7 mouse cellular contexts compared by ENCODE assay signal in the genomic region with DNA sequence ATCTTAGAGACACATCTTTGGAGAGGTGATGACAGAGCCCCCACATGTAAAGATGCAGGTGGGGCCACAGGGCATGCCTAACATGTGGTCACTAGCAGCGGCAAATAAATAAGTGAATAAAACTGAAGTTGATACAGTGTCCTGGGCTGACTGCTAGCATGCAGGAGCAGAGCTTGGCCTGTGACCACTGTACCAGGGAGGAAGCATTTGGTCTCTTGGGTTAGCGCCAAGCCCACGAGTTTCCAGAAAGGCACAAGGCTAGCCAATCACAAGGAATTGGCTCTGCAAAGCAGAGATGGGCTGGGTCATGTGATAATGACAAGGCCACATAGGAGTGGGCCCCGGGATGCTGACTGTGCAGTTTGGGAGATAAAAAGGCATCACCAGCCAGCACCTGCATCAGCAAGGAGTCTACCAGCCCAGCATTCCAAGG. TPM values are rescaled to one million over a fixed set of nuclear protein-coding genes. Genes with fewer than 3 reads are reported as not detected.
DNase-seq lines count a peak whose midpoint lies in the region.

No protein-coding gene starts in this region.

- DNase-seq in spleen, adult 12 weeks (ENCODE audit: low spot score): peak; percentile 65
- no peak for DNase-seq in spleen, adult 18-20 months
- DNase-seq in cerebellum, postnatal 36 days: peak; percentile 40 to 51
- DNase-seq in kidney, postnatal 36 days: peak; percentile 76 to 78
- peak; percentile 55 for DNase-seq in testis, postnatal 14 days (ENCODE audit: low spot score)
- no peak for DNase-seq in left cerebral cortex, adult 8-10 months (ENCODE audit: low spot score in 2 of 2)
- no peak for DNase-seq in layer of hippocampus, adult 8-10 months (ENCODE audit: low spot score in 2 of 2)

RNA-seq across cellular contexts. Expression of a gene that starts 47.2 kb away (rescaled TPM):
- total RNA-seq in left cerebral cortex, adult 8-10 months (2022): 10 to 100 TPM; 39.9 to 45.5 (median 41.6) TPM
- total RNA-seq in layer of hippocampus, adult 8-10 months (2022): 10 to 100 TPM; 39.7 to 46.2 (median 41.6) TPM

RNA-seq across cellular contexts. Expression of a gene that starts 47.3 kb away (rescaled TPM):
- total RNA-seq in left cerebral cortex, adult 8-10 months (2022): 100 to 1,000 TPM; 120 to 137 (median 132) TPM
- 100 to 1,000 TPM; 119 to 140 (median 134) TPM for total RNA-seq in layer of hippocampus, adult 8-10 months (2022)

Comparison
In these comparisons a context has a peak if more than half of its experiments do, and no peak if none do; other contexts are left out.
1. DNase-seq: peak in spleen, adult 12 weeks (single experiment), cerebellum, postnatal 36 days (2 of 2), kidney, postnatal 36 days (2 of 2) and testis, postnatal 14 days (single experiment); none in spleen, adult 18-20 months (0 of 2), left cerebral cortex, adult 8-10 months (0 of 2) and layer of hippocampus, adult 8-10 months (0 of 2).